Mouse (Mus musculus) thymus, adult 2 months (tissue): ENCODE data around the gene Fndc7. TPM values are rescaled to one million over a fixed set of nuclear protein-coding genes. Genes with fewer than 3 reads are reported as not detected.
"Not testable (repeated sequence)": the region's sequence is repeated elsewhere in the genome, so short reads cannot be mapped to it uniquely, and the experiment has no call there.

Source experiments
- DNase-seq: peaks from one replicate; pipeline ENCODE4 v3.0.0; 2021
- H3K27ac ChIP-seq: fragments of 200-500 bp; 2 replicates; pipeline ENCODE4 v1.5.1; 2012; ENCODE audit warnings: low read length, control low read depth; ENCODE audit not compliant: control insufficient read depth, insufficient read depth
- H3K27me3 ChIP-seq: fragments of 200-500 bp; 2 replicates; pipeline ENCODE4 v1.6.1; 2012; ENCODE audit warnings: mild to moderate bottlenecking, low read length, moderate library complexity, mixed read lengths; ENCODE audit not compliant: control insufficient read depth, insufficient read depth
- H3K36me3 ChIP-seq: fragments of 200-500 bp; 2 replicates; pipeline ENCODE4 v1.6.1; 2012; ENCODE audit warnings: mild to moderate bottlenecking, low read length, moderate library complexity; ENCODE audit not compliant: control insufficient read depth, insufficient read depth
- H3K4me1 ChIP-seq: fragments of 200-500 bp; replicated peaks from 2 replicates; pipeline ENCODE4 v1.6.1; 2012; ENCODE audit warnings: low read length; ENCODE audit not compliant: control insufficient read depth, insufficient read depth
- H3K4me3 ChIP-seq: fragments of 200-500 bp; 2 replicates; pipeline ENCODE4 v1.5.1; 2012; ENCODE audit warnings: mild to moderate bottlenecking, low read length, control low read depth, moderate library complexity; ENCODE audit not compliant: control insufficient read depth, insufficient read depth
- CTCF ChIP-seq: fragments of 200-500 bp; IDR thresholded peaks from 2 replicates; pipeline ENCODE4 v1.5.1; 2012; ENCODE audit warnings: mild to moderate bottlenecking, control low read depth, low read length, moderate library complexity, borderline replicate concordance; ENCODE audit not compliant: control insufficient read depth, poor library complexity, insufficient read depth; ENCODE audit errors: extremely low read depth
- POLR2A ChIP-seq: fragments of 200-500 bp; IDR thresholded peaks from 2 replicates; pipeline ENCODE4 v1.6.1; 2012; ENCODE audit warnings: mild to moderate bottlenecking, low read length, control low read depth, moderate library complexity; ENCODE audit not compliant: control insufficient read depth, poor library complexity, insufficient read depth; ENCODE audit errors: extremely low read depth
- WGBS: fragments of 180-500 bp; shearing (Covaris S2); methylation state at CpG from one replicate; pipeline ENCODE4 v1.1.7; 2018; 5-methylcytosine and 5-hydroxymethylcytosine counted together
- polyA plus RNA-seq: library from polyadenylated mRNA; depleted of rRNA; stranded (reverse); fragments of >200 nt; gene quantifications from 2 replicates; pipeline ENCODE4 v1.2.3, GENCODE M21; 2012

The Fndc7 gene
- polyA plus RNA-seq, 1 experiment, result 3.4 TPM

DNA sequence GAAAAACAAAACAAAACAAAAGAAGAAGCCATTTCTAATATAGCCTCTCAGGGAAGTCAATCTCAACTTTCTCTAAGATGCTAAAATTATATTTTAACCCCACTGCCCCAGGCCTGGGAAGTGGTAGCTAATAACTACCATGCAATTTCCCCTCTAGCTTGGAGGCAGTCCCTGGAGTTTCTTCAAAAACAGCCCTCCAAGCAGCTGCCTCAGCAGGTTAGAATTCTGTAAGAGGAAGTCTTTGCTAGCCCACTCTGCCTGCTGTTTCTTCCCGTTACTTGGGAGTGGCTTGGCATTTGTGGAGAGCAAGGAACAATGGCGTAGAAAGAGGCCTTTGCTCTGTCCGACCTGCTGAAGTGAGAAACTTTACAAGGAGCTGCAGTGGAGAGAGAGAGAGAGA, 24.7 kb downstream of the Fndc7 start:
- WGBS, result 21% methylated on average over 3 of the region's 3 CpGs
- no peak for TF ChIP-seq CTCF
- no peak for TF ChIP-seq POLR2A

DNA sequence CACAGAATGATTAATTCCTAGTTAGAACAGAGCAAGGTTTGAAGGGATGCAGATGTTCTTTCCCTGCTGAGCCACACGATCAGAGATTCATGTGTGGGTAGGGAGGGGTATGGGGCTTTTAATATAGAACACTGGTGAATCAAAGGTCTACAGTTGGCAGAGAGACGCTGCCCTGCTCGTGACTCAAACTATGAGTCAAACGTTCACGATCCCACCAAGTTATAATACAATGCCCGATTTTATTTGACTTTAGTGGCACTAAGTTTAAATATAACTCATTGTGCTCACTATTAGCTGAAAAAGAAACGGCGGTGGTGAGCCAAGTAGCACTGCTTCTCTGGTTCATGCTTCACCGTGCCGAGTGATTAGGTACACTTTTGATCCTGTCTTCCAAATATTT, 26.7 kb downstream of the Fndc7 start:
- Histone ChIP-seq H3K4me1 (peaks cover 9% of the 10 kb centered on the region), H3K27ac (no peak overlapping the region), H3K27me3 (no peaks in the 10 kb centered on the region), H3K4me3 (no peak overlapping the region), H3K36me3 (no peaks in the 10 kb centered on the region)
- WGBS, result 95% methylated on average over 10 of the region's 10 CpGs
- TF ChIP-seq POLR2A (no peak), CTCF (no peak)
- no peak for DNase-seq

More for the DNA sequence above, 24.7 kb downstream of the Fndc7 start:
- Histone ChIP-seq H3K4me3 (no peak overlapping the region), H3K27ac (peak overlapping the region; percentile 58), H3K36me3 (no peaks in the 10 kb centered on the region), H3K4me1 (peaks cover 9% of the 10 kb centered on the region), H3K27me3 (no peaks in the 10 kb centered on the region)
- no peak for DNase-seq

DNA sequence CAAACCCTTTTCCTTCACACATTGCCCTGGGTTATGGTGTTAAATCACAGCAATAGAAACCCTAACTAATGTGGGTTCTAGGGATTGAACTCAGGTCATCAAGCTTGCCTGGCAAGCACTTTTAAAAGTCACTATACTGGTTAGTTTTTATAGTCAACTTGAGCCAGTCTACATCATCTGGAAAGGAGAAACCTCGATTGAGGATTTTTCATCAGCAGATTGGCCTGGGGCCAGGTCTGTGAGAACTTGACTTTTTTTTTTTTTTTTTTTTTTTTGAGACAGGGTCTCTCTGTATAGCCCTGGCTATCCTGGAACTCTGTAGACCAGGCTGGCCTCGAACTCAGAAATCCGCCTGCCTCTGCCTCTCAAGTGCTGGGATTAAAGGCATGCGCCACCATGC, 27.5 kb downstream of the Fndc7 start:
- H3K27me3 ChIP-seq, H3K4me1 ChIP-seq, H3K27ac ChIP-seq, DNase-seq, H3K36me3 ChIP-seq, H3K4me3 ChIP-seq: not testable (repeated sequence)
- 85% methylated on average over 4 of the region's 4 CpGs for WGBS

DNA sequence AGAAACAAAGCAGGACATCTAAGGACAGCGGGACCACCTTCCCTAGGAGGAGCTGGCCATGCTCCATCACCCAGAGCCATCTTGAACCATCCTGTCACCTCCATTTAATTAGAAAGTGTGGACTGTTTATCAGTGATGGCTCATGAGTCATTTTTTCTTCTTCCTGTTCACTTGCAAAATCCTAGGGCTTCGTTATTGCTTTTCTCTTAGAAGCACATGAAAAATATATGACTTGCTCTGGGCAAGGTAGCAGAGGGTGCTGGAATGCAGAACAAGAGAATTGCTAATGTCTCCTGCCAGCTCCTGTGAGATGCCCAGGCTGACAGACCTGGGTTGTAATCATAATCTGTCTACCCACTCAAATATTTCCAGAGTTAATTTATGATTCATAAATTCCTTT, 29.0 kb downstream of the Fndc7 start:
- no peak for TF ChIP-seq POLR2A
- TF ChIP-seq CTCF, result no peak
- Histone ChIP-seq H3K27ac (no peak overlapping the region), H3K27me3 (no peaks in the 10 kb centered on the region), H3K4me1 (peaks cover 6% of the 10 kb centered on the region), H3K4me3 (no peak overlapping the region), H3K36me3 (no peaks in the 10 kb centered on the region)
- DNase-seq, result no peak
- 86% methylated on average over 2 of the region's 2 CpGs for WGBS

DNA sequence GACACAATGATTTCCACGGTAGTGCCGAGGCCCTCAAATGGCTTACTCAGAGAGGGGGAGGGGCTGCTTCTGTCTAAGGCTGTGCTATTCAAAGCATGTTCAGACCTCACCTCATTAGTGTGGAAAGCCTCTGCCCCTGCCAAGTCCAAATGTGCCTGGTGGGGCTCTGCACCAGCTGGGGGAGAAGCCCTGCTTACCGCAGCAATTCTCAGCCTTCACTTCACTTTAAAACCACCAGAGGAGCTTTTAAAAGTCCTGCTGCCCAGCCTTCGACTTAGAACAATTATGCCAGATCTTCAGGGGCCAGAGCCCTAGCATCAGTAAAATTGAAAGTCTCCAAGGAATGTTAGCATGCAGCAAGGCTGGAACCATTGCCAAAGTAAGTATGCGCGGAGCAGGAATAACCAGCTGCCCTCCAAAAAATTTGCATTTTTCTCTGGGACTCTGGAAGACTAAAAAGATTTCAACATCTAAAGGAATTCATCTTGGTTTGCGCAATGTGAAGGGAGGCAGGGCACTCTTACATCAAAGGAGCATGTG, 31.5 kb downstream of the Fndc7 start:
- no peak for DNase-seq
- no peak overlapping the region for H3K4me3 ChIP-seq
- H3K27me3 ChIP-seq, result no peaks in the 10 kb centered on the region
- H3K4me1 ChIP-seq, result no peaks in the 10 kb centered on the region
- TF ChIP-seq POLR2A (no peak), CTCF (no peak)
- WGBS, result 87% methylated on average over 7 of the region's 7 CpGs
- H3K27ac ChIP-seq, result no peak overlapping the region; the same call in 1 of the 2 replicates
- H3K36me3 ChIP-seq, result no peaks in the 10 kb centered on the region

DNA sequence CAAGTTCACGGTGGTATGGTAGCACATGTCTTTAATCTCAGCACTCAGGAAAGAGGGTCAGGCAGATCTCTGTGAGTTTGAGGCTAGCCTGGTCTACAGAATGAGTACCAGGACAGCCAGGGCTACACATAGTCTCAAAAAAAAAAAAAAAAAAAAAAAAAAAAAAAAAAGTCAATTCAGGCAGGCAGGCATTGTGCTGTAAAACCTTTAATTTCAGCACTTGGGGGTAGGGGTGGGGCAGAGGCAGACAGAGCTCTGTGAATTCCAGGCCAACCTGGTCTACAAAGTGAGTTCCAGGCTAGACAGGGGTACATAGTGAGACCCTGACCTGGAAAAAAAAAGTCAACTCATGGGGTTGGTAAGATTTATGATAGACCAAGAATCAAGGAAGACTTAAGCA, 32.1 kb downstream of the Fndc7 start:
- no peak for TF ChIP-seq POLR2A
- TF ChIP-seq CTCF, result no peak
- Histone ChIP-seq H3K4me3 (no peak overlapping the region), H3K4me1 (no peaks in the 10 kb centered on the region), H3K36me3 (no peaks in the 10 kb centered on the region), H3K27ac (no peak overlapping the region), H3K27me3 (no peaks in the 10 kb centered on the region)
- 93% methylated on average over 1 of the region's 1 CpGs for WGBS
- no peak for DNase-seq

DNA sequence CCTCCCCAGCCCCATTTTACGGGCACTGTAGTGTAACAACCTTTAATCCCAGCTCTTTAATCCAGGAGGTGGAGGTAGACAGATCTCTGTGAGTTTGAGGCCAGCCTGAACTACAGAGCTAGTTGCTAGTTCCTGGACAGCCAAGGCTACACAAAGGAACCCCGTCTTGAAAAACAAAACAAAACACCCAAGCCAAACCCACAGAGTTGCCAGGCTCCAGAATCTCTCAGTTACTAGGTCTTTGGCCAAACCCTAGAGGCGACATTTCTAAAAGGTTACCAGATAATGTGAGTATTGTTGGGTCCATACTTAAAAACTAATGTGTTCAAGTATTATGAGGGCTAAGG, 32.7 kb downstream of the Fndc7 start:
- H3K27me3 ChIP-seq, result no peaks in the 10 kb centered on the region
- DNase-seq, result no peak
- no peak overlapping the region for H3K27ac ChIP-seq
- WGBS, result 57% methylated on average over 3 of the region's 3 CpGs
- H3K4me3 ChIP-seq, result no peak overlapping the region
- TF ChIP-seq POLR2A (no peak), CTCF (no peak)
- no peaks in the 10 kb centered on the region for H3K36me3 ChIP-seq
- no peaks in the 10 kb centered on the region for H3K4me1 ChIP-seq
